11 mouse cellular contexts compared by ENCODE assay signal in the genomic region with DNA sequence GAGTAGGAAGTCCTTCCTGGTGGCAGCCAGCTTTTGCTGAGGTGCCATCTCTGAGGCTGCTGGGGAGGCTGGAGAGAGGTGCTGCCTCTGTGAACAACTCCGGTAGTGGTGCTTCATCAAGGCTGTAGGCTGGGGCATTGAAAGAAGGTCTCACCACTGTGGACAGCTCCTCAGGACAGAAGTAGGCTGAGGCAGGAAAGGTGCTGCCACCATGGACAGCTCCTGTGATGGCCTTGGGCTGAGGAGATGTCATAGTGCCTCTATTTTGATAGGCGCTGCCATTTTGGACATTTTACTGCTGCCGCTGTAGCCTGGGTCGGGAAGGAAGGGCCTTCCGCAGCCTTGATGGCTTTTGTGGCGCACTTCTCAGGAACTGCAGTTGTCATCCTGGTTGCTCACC. TPM values are rescaled to one million over a fixed set of nuclear protein-coding genes. Genes with fewer than 3 reads are reported as not detected.
A peak's percentile ranks its signal among the peaks of the same experiment; 100 is the strongest.
DNase-seq lines count a peak whose midpoint lies in the region; ATAC-seq lines count a peak whose summit lies in the region.
"Had no signal": no experiment of that assay in that cellular context is flagged by ENCODE, and none has a peak within 500 bp of the region (broad histone marks: within the 10 kb centered on the region; RNA-seq: fewer than 3 reads in every experiment).

No protein-coding gene starts in this region.

- H3K27me3 ChIP-seq in hindbrain, embryonic 12.5 days, result no peaks in the 10 kb centered on the region
- H3K27me3 ChIP-seq in midbrain, embryonic 15.5 days (replicated peaks), result no peaks in the 10 kb centered on the region

- DNase-seq in CD4-positive, CD25-positive, alpha-beta regulatory T cell, adult 2 months (ENCODE audit: low read depth, low spot score), result peak; percentile 39
- DNase-seq in R1 (ENCODE audit: low read depth, low spot score), result peak; percentile 90
- no peak for DNase-seq in right cerebral cortex, postnatal 25 days
- DNase-seq in layer of hippocampus, postnatal 14 days (ENCODE audit: low spot score in 2 of 2), result no peak
- DNase-seq: gastrocnemius, postnatal 36 days; kidney, postnatal 4 days; thymus, adult 18-20 months had no signal

- ATAC-seq in CD4-positive, CD25-positive, alpha-beta regulatory T cell, adult 4 months, result no peak
- ATAC-seq in hindbrain, embryonic 12.5 days (ENCODE audit: low FRiP score), result no peak
- ATAC-seq in midbrain, embryonic 15.5 days (replicated peaks), result no peak
- ATAC-seq in erythroid progenitor cell, adult 5-6 weeks (replicated peaks; ENCODE audit: low FRiP score, poor library complexity, severe bottlenecking), result no peak

- no peak overlapping the region for H3K27ac ChIP-seq in hindbrain, embryonic 12.5 days
- H3K27ac ChIP-seq in midbrain, embryonic 15.5 days, result no peak overlapping the region

- peaks cover 18% of the 10 kb centered on the region for H3K36me3 ChIP-seq in hindbrain, embryonic 12.5 days
- H3K36me3 ChIP-seq in midbrain, embryonic 15.5 days (replicated peaks), result no peaks in the 10 kb centered on the region

- H3K4me1 ChIP-seq in hindbrain, embryonic 12.5 days, result peaks cover 22% of the 10 kb centered on the region
- H3K4me1 ChIP-seq in midbrain, embryonic 15.5 days, result peaks cover 32% of the 10 kb centered on the region

- 97% methylated on average over 6 of the region's 6 CpGs for WGBS in hindbrain, embryonic 12.5 days
- 91% methylated on average over 6 of the region's 6 CpGs for WGBS in midbrain, embryonic 15.5 days

- peak overlapping the region; percentile 89 for H3K4me2 ChIP-seq in hindbrain, embryonic 12.5 days (replicated peaks)
- peak overlapping the region; percentile 94 for H3K4me2 ChIP-seq in midbrain, embryonic 15.5 days

- H3K4me3 ChIP-seq in hindbrain, embryonic 12.5 days, result peak overlapping the region; percentile 80
- peak overlapping the region; percentile 85 for H3K4me3 ChIP-seq in midbrain, embryonic 15.5 days

- peak overlapping the region; percentile 89 for H3K9ac ChIP-seq in hindbrain, embryonic 12.5 days
- H3K9ac ChIP-seq in midbrain, embryonic 15.5 days, result no peak overlapping the region

- H3K9me3 ChIP-seq in hindbrain, embryonic 12.5 days (replicated peaks), result no peaks in the 10 kb centered on the region
- no peaks in the 10 kb centered on the region for H3K9me3 ChIP-seq in midbrain, embryonic 15.5 days

RNA-seq across cellular contexts. Expression of a gene that starts 1.7 kb away (rescaled TPM):
- polyA plus RNA-seq in CD4-positive, CD25-positive, alpha-beta regulatory T cell, adult 4 months (2017; shearing (Covaris generic)), result 10 to 100 TPM; 11.2 to 21.9 TPM
- polyA plus RNA-seq in hindbrain, embryonic 12.5 days (2016; fragmentation: Nextera tagmentation; extraction: Ambion mirVana), result 22.2 and 24.9 TPM in 2 replicates
- 20.7 and 22.2 TPM in 2 replicates for polyA plus RNA-seq in midbrain, embryonic 15.5 days (2015; fragmentation: Nextera tagmentation; extraction: Ambion mirVana)
- total RNA-seq in erythroid progenitor cell, adult 5-6 weeks (2015; ENCODE audit: low replicate concordance), result 3.8 and 7.6 TPM in 2 replicates
- 4.2 and 6.5 TPM in 2 replicates for total RNA-seq in erythroid progenitor cell, adult 5-6 weeks (2017; ENCODE audit: low replicate concordance)
- 10 to 100 TPM; 26.3 to 27.7 TPM for total RNA-seq in layer of hippocampus, postnatal 14 days (2021)

RNA-seq across cellular contexts. Expression of a gene that starts 54.7 kb away (rescaled TPM):
- polyA plus RNA-seq in CD4-positive, CD25-positive, alpha-beta regulatory T cell, adult 4 months (2017; shearing (Covaris generic)), result not detected
- polyA plus RNA-seq in hindbrain, embryonic 12.5 days (2016; fragmentation: Nextera tagmentation; extraction: Ambion mirVana), result 14.8 and 15.2 TPM in 2 replicates
- 13.6 and 13.7 TPM in 2 replicates for polyA plus RNA-seq in midbrain, embryonic 15.5 days (2015; fragmentation: Nextera tagmentation; extraction: Ambion mirVana)
- total RNA-seq in erythroid progenitor cell, adult 5-6 weeks (2015; ENCODE audit: low replicate concordance), result not detected in 2 replicates
- not detected in 2 replicates for total RNA-seq in erythroid progenitor cell, adult 5-6 weeks (2017; ENCODE audit: low replicate concordance)
- total RNA-seq in layer of hippocampus, postnatal 14 days (2021), result 100 to 1,000 TPM; 297 to 306 TPM

Comparison
In these comparisons a context has a peak if more than half of its experiments do, and no peak if none do; other contexts are left out.
1. DNase-seq: peak in CD4-positive, CD25-positive, alpha-beta regulatory T cell, adult 2 months (single experiment) and R1 (single experiment); none in right cerebral cortex, postnatal 25 days (single experiment) and layer of hippocampus, postnatal 14 days (0 of 2).
2. RNA of a gene that starts 54.7 kb away (polyA plus RNA-seq): 14.8 to 15.2 TPM in hindbrain, embryonic 12.5 days and 13.6 to 13.7 TPM in midbrain, embryonic 15.5 days; not detected in CD4-positive, CD25-positive, alpha-beta regulatory T cell, adult 4 months; every median in the first group is over 10 times any median in the second.